Mouse (Mus musculus) mature B cell (primary cell): ENCODE measurements around the gene Apol8.

ENCODE experiments used
- in situ Hi-C: fragments of 300-500 bp; cut with MboI; formaldehyde crosslinking; loops from 2 replicates; pipeline ENCODE4 v1.14.3; 2019

The Apol8 gene

GRCm38 (mm10) chr15:77785807-77786206, 29.0 kb upstream of the Apol8 start:
- in situ Hi-C loops: no loop called here

GRCm38 (mm10) chr15:77784039-77784824, 27.4 kb upstream of the Apol8 start:
- in situ Hi-C loops: no loop called here

- in situ Hi-C loops: no loop called here
Observed at GRCm38 (mm10) chr15:77782449-77783014, 25.7 kb upstream of the Apol8 start.

- in situ Hi-C loops: no loop called here
Observed at GRCm38 (mm10) chr15:77775186-77775963, 18.6 kb upstream of the Apol8 start.

GRCm38 (mm10) chr15:77774303-77774702, 17.5 kb upstream of the Apol8 start:
- in situ Hi-C loops: no loop called here

- in situ Hi-C loops: no loop called here
Observed at GRCm38 (mm10) chr15:77773099-77773915, 16.5 kb upstream of the Apol8 start.

- in situ Hi-C loops: no loop called here
Observed at GRCm38 (mm10) chr15:77770942-77771341, 14.1 kb upstream of the Apol8 start.

GRCm38 (mm10) chr15:77770341-77770740, 13.5 kb upstream of the Apol8 start:
- in situ Hi-C loops: no loop called here

- in situ Hi-C loops: no loop called here
Observed at GRCm38 (mm10) chr15:77766981-77767380, 10.2 kb upstream of the Apol8 start.

GRCm38 (mm10) chr15:77765484-77766093, 8.8 kb upstream of the Apol8 start:
- in situ Hi-C loops: no loop called here

GRCm38 (mm10) chr15:77764391-77765006, 7.7 kb upstream of the Apol8 start:
- in situ Hi-C loops: no loop called here

- in situ Hi-C loops: no loop called here
Observed at GRCm38 (mm10) chr15:77763702-77764101, 6.9 kb upstream of the Apol8 start.

GRCm38 (mm10) chr15:77763050-77763449, 6.2 kb upstream of the Apol8 start:
- in situ Hi-C loops: no loop called here

GRCm38 (mm10) chr15:77761561-77762380, 5.0 kb upstream of the Apol8 start:
- in situ Hi-C loops: no loop called here

- in situ Hi-C loops: no loop called here
Observed at GRCm38 (mm10) chr15:77761083-77761482, 4.3 kb upstream of the Apol8 start.

GRCm38 (mm10) chr15:77760037-77760436, 3.2 kb upstream of the Apol8 start:
- in situ Hi-C loops: no loop called here

- in situ Hi-C loops: no loop called here
Observed at GRCm38 (mm10) chr15:77757586-77758226, 903 bp upstream of the Apol8 start.

GRCm38 (mm10) chr15:77756081-77756480, 722 bp downstream of the Apol8 start:
- in situ Hi-C loops: no loop called here

GRCm38 (mm10) chr15:77755132-77755531, 1.7 kb downstream of the Apol8 start:
- in situ Hi-C loops: no loop called here

GRCm38 (mm10) chr15:77752443-77752842, 4.4 kb downstream of the Apol8 start:
- in situ Hi-C loops: no loop called here
